Comparison of ENCODE assay signal across 7 mouse cellular contexts in the genomic region with DNA sequence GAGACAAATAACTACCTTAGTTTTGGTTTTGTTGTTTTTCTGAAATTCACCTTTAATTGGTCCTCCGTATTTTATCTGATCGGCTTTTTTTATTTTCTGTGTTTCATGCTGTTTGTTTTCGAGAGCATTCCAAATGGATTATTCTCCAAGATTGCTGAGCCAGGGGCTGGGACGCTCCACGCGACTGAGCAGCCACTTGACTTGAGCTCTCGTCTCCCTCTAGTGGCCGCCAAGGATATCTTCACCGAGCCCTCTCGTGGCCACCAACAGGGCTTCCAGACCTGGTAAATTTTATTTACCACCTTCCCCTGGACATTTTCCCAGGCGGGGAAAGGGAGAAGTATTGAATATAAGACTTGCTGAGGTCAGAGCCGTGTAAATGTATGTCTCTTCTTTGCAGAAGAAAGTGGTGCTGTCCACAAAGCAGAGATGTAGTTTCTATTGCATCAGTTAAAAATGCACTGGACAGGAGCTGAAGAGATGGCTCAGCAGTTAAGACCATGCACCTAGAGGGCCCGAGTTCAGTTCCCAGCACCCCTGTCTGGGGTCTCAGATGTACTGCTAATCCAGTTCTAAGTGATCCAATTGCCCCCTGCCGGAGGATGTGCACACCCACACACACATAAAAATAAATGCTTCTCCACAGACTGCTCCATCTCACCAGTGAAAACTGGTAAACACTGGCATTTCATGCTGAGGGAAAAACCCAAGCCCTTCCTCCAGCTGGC.
DNase-seq lines count a peak whose midpoint lies in the region; ATAC-seq lines count a peak whose summit lies in the region.

No protein-coding gene starts in this region.

- peak overlapping the region; percentile 59 for H3K4me2 ChIP-seq in hindbrain, embryonic 15.5 days

- ATAC-seq in activated CD4-positive, CD25-positive, alpha-beta regulatory T cell, adult 4 months, result peak; percentile 83
- ATAC-seq in hindbrain, embryonic 15.5 days (ENCODE audit: low FRiP score, low read depth), result peak; percentile 88

- DNase-seq in cerebellum, postnatal 10 days, result peak; percentile 88
- DNase-seq in frontal cortex, postnatal 10 days (ENCODE audit: low spot score in 2 of 2), result peak; percentile 40 to 67
- DNase-seq in layer of hippocampus, postnatal 25 days (ENCODE audit: extremely low spot score in 1 of 2, low spot score in 1 of 2), result peak; percentile 45 to 71
- peak; percentile 49 for DNase-seq in lung, postnatal 25 days (ENCODE audit: low spot score)
- peak; percentile 63 for DNase-seq in retina, postnatal 7 days (ENCODE audit: low read depth, low spot score)

- WGBS in hindbrain, embryonic 15.5 days, result 12% methylated on average over 14 of the region's 14 CpGs

- H3K4me3 ChIP-seq in hindbrain, embryonic 15.5 days, result peak overlapping the region; percentile 29

- no peaks in the 10 kb centered on the region for H3K27me3 ChIP-seq in hindbrain, embryonic 15.5 days

- peaks cover 12% of the 10 kb centered on the region for H3K4me1 ChIP-seq in hindbrain, embryonic 15.5 days (replicated peaks)

- no peak overlapping the region; the same call in 1 of the 2 replicates for H3K9ac ChIP-seq in hindbrain, embryonic 15.5 days

- H3K9me3 ChIP-seq in hindbrain, embryonic 15.5 days, result no peaks in the 10 kb centered on the region

- no peaks in the 10 kb centered on the region for H3K36me3 ChIP-seq in hindbrain, embryonic 15.5 days

- H3K27ac ChIP-seq in hindbrain, embryonic 15.5 days (replicated peaks), result no peak overlapping the region
